Mouse (Mus musculus) stomach, embryonic 14.5 days (tissue): ENCODE data around the gene Mmp15. TPM values are rescaled to one million over a fixed set of nuclear protein-coding genes. Genes with fewer than 3 reads are reported as not detected.

Experiments
- ATAC-seq: fragments of 200-750 bp; cut with Nextera tagmentation; 2 replicates; pipeline ENCODE4 v1.8.0; 2017; ENCODE audit warnings: low read depth, moderate TSS enrichment; ENCODE audit not compliant: insufficient number of reproducible peaks, insufficient read depth, low FRiP score
- H3K27ac ChIP-seq: fragments of 300-500 bp; sonication (generic); 2 replicates; pipeline ENCODE4 v1.5.1; 2014; ENCODE audit warnings: mild to moderate bottlenecking, low read length, moderate library complexity, mixed read lengths
- H3K27me3 ChIP-seq: fragments of 300-500 bp; sonication (generic); 2 replicates; pipeline ENCODE4 v1.6.1; 2014; ENCODE audit warnings: low read length, control low read depth, mixed read lengths; ENCODE audit not compliant: control insufficient read depth, insufficient read depth
- H3K36me3 ChIP-seq: fragments of 300-500 bp; sonication (generic); 2 replicates; pipeline ENCODE4 v1.6.1; 2014; ENCODE audit warnings: mild to moderate bottlenecking, control low read depth, low read length, moderate library complexity, mixed read lengths; ENCODE audit not compliant: control insufficient read depth, insufficient read depth
- H3K4me1 ChIP-seq: fragments of 300-500 bp; sonication (generic); 2 replicates; pipeline ENCODE4 v1.6.1; 2014; ENCODE audit warnings: low read length, control low read depth, mixed read lengths; ENCODE audit not compliant: control insufficient read depth, insufficient read depth
- H3K4me2 ChIP-seq: fragments of 300-500 bp; sonication (generic); replicated peaks from 2 replicates; pipeline ENCODE4 v1.6.1; 2014; ENCODE audit warnings: low read depth, low read length, control low read depth
- H3K4me3 ChIP-seq: fragments of 300-500 bp; sonication (generic); 2 replicates; pipeline ENCODE4 v1.5.1; 2014; ENCODE audit warnings: low read depth, low read length, control low read depth
- H3K9ac ChIP-seq: fragments of 300-500 bp; sonication (generic); replicated peaks from 2 replicates; pipeline ENCODE4 v1.6.1; 2014; ENCODE audit warnings: low read depth, mild to moderate bottlenecking, control low read depth, low read length, moderate library complexity, mixed read lengths
- H3K9me3 ChIP-seq: fragments of 300-500 bp; sonication (generic); 2 replicates; pipeline ENCODE4 v1.6.1; 2016; ENCODE audit warnings: low read depth, low read length, control low read depth; ENCODE audit not compliant: control insufficient read depth
- WGBS: fragments of 180-500 bp; shearing (Covaris S2); extraction: QIAGEN DNeasy Blood & Tissue Kit; methylation state at CpG from one replicate; pipeline ENCODE4 v1.1.7; 2014; 5-methylcytosine and 5-hydroxymethylcytosine counted together
- polyA plus RNA-seq: library from polyadenylated mRNA; unstranded; fragments of >200 nt; fragmentation: Nextera tagmentation; extraction: Ambion mirVana; gene quantifications from 2 replicates; pipeline ENCODE4 v1.2.1, GENCODE M21; 2014

Mmp15 gene
- polyA plus RNA-seq, 1 experiment from 2014 or later, result 21.5 TPM

GRCm38 (mm10) chr8:95411309-95411972, 59.4 kb downstream of the Mmp15 start:
- H3K27ac ChIP-seq, result no peak overlapping the region; the same call in 1 of the 2 replicates
- ATAC-seq, result peak; percentile 28; the same call in 1 of the 2 replicates

GRCm38 (mm10) chr8:95422193-95422810, 70.2 kb downstream of the Mmp15 start:
- Histone ChIP-seq H3K9ac (no peak overlapping the region), H3K4me2 (no peak overlapping the region), H3K27me3 (no peaks in the 10 kb centered on the region), H3K4me1 (peaks cover 16% of the 10 kb centered on the region), H3K27ac (no peak overlapping the region), H3K36me3 (peaks cover 41% of the 10 kb centered on the region), H3K9me3 (no peaks in the 10 kb centered on the region), H3K4me3 (no peak overlapping the region)
- no peak for ATAC-seq
- 92% methylated on average over 14 of the region's 14 CpGs for WGBS

More at GRCm38 (mm10) chr8:95411309-95411972, 59.4 kb downstream of the Mmp15 start:
- no peaks in the 10 kb centered on the region for H3K27me3 ChIP-seq
- no peak overlapping the region for H3K9ac ChIP-seq
- H3K4me1 ChIP-seq, result no peaks in the 10 kb centered on the region
- H3K4me3 ChIP-seq, result no peak overlapping the region
- WGBS, result 40% methylated on average over 10 of the region's 10 CpGs
- no peaks in the 10 kb centered on the region for H3K9me3 ChIP-seq
- no peaks in the 10 kb centered on the region for H3K36me3 ChIP-seq
- H3K4me2 ChIP-seq, result no peak overlapping the region

Other genes with a start within 250 kb of the Mmp15 start
- 9.3 and 12.3 TPM in 2 replicates for gene Kifc3, start 149.5 kb upstream of the Mmp15 start, polyA plus RNA-seq
- gene Cngb1, start 45.7 kb upstream of the Mmp15 start, polyA plus RNA-seq, result 0.04 and 0.71 TPM in 2 replicates
- gene Tepp, start 41.7 kb upstream of the Mmp15 start, polyA plus RNA-seq, result not detected in 2 replicates
- gene Zfp319, start 20.3 kb upstream of the Mmp15 start, polyA plus RNA-seq, result 7.4 and 8.3 TPM in 2 replicates
- 38.0 and 44.2 TPM in 2 replicates for gene Usb1, start 20.0 kb upstream of the Mmp15 start, polyA plus RNA-seq
- gene Cfap20, start 82.6 kb downstream of the Mmp15 start, polyA plus RNA-seq, result 181 and 187 TPM in 2 replicates
- gene Csnk2a2, start 137.8 kb downstream of the Mmp15 start, polyA plus RNA-seq, result 22.0 and 23.9 TPM in 2 replicates
- gene Ccdc113, start 181.8 kb downstream of the Mmp15 start, polyA plus RNA-seq, result not detected in 2 replicates
- gene Prss54, start 224.1 kb downstream of the Mmp15 start, polyA plus RNA-seq, result not detected in 2 replicates